Mouse (Mus musculus): ENCODE measurements at regions not wholly inside any gene's neighbourhood (a gene's known extent, or its start where the extent isn't known, plus 50 kb on each side); places are given as distances from the start of the nearest gene placed in this dataset.
"Not testable (repeated sequence)": the region's sequence is repeated elsewhere in the genome, so short reads cannot be mapped to it uniquely, and the experiment has no call there.

GRCm38 (mm10) chr10:68963090-68963489 lies 188.1 kb upstream of the Rhobtb1 start:
- no peak for DNase-seq

GRCm38 (mm10) chr10:68965271-68965670 lies 186.0 kb upstream of the Rhobtb1 start:
- DNase-seq: no peak

- DNase-seq: no peak
These were observed 183.0 kb upstream of the Rhobtb1 start for GRCm38 (mm10) chr10:68967976-68968968.

- no peak for DNase-seq
These were observed 180.7 kb upstream of the Rhobtb1 start for GRCm38 (mm10) chr10:68970521-68970920.

GRCm38 (mm10) chr10:68974771-68975170 lies 176.5 kb upstream of the Rhobtb1 start:
- no peak for DNase-seq

GRCm38 (mm10) chr10:68976443-68977025 lies 174.7 kb upstream of the Rhobtb1 start:
- no peak for DNase-seq

- DNase-seq: no peak
These were observed 173.1 kb upstream of the Rhobtb1 start for GRCm38 (mm10) chr10:68978115-68978514.

- DNase-seq: no peak
These were observed 171.3 kb upstream of the Rhobtb1 start for GRCm38 (mm10) chr10:68979949-68980348.

- no peak for DNase-seq
These were observed 168.9 kb upstream of the Rhobtb1 start for GRCm38 (mm10) chr10:68982288-68982687.

GRCm38 (mm10) chr10:68990584-68990983 lies 160.7 kb upstream of the Rhobtb1 start:
- no peak for DNase-seq

GRCm38 (mm10) chr10:68999610-69000009 lies 151.6 kb upstream of the Rhobtb1 start:
- DNase-seq: no peak

GRCm38 (mm10) chr10:69001654-69002435 lies 149.4 kb upstream of the Rhobtb1 start:
- DNase-seq: no peak

GRCm38 (mm10) chr10:69005199-69005872 lies 145.9 kb upstream of the Rhobtb1 start:
- DNase-seq: peak; percentile 46

GRCm38 (mm10) chr10:69008679-69009078 lies 142.6 kb upstream of the Rhobtb1 start:
- DNase-seq: not testable (repeated sequence)

- no peak for DNase-seq
These were observed 130.2 kb upstream of the Rhobtb1 start for GRCm38 (mm10) chr10:69020811-69021743.

- no peak for DNase-seq
These were observed 117.8 kb upstream of the Rhobtb1 start for GRCm38 (mm10) chr10:69033410-69033809.

GRCm38 (mm10) chr10:69034390-69035120 lies 116.7 kb upstream of the Rhobtb1 start:
- no peak for DNase-seq

- not testable (repeated sequence) for DNase-seq
These were observed 115.7 kb upstream of the Rhobtb1 start for GRCm38 (mm10) chr10:69035536-69035935.

- DNase-seq: no peak
These were observed 115.1 kb upstream of the Rhobtb1 start for GRCm38 (mm10) chr10:69036096-69036495.

- peak; percentile 31 for DNase-seq
These were observed 107.0 kb upstream of the Rhobtb1 start for GRCm38 (mm10) chr10:69044171-69044651.

- no peak for DNase-seq
These were observed 106.0 kb upstream of the Rhobtb1 start for GRCm38 (mm10) chr10:69045275-69045674.

All from kidney, adult 11 months (tissue).